In genomic region chr3:89861070-89861469, GRCm38 (mm10) we compare ENCODE assay signal across 8 mouse cellular contexts. TPM values are rescaled to one million over a fixed set of nuclear protein-coding genes. Genes with fewer than 3 reads are reported as not detected.
DNase-seq lines count a peak whose midpoint lies in the region; ATAC-seq and TF ChIP-seq lines count a peak whose summit lies in the region.

No protein-coding gene starts in this region.

- TF ChIP-seq CTCF in CH12.LX (conservative IDR thresholded peaks at IDR 0.05 in 1 of 2, IDR thresholded peaks at IDR 0.05 in 1 of 2; ENCODE audit: low read depth in 2 of 2, low read length in 2 of 2): no peak
- TF ChIP-seq CTCF in forebrain, postnatal 0 days (IDR thresholded peaks at IDR 0.05; ENCODE audit: low read depth): no peak

- H3K4me2 ChIP-seq in CH12.LX (ENCODE audit: insufficient read depth, low read depth, poor library complexity, severe bottlenecking): peak overlapping the region; percentile 30; the same call in 1 of the 2 replicates
- no peak overlapping the region for H3K4me2 ChIP-seq in forebrain, postnatal 0 days (ENCODE audit: low read depth)
- H3K4me2 ChIP-seq in hindbrain, embryonic 14.5 days (replicated peaks): no peak overlapping the region

- dilution Hi-C loops in CH12.LX (cut with MboI; ENCODE audit: extremely low pct_ligation_motif_present, extremely low pct_unique_long_range_greater_than_20kb, low sequenced_read_pairs): no loop called here

- no peaks in the 10 kb centered on the region for H3K27me3 ChIP-seq in CH12.LX (replicated peaks)
- no peaks in the 10 kb centered on the region for H3K27me3 ChIP-seq in forebrain, postnatal 0 days (ENCODE audit: insufficient read depth, low read length)
- no peaks in the 10 kb centered on the region for H3K27me3 ChIP-seq in hindbrain, embryonic 14.5 days (ENCODE audit: control insufficient read depth, insufficient read depth, low read length)

- H3K79me2 ChIP-seq in CH12.LX (replicated peaks; ENCODE audit: control insufficient read depth, extremely low read depth, insufficient read depth, poor library complexity, severe bottlenecking): no peaks in the 10 kb centered on the region

- DNase-seq in CH12.LX (ENCODE audit: extremely low read depth): no peak
- peak; percentile 86 to 92 for DNase-seq in adrenal gland, adult (ENCODE audit: inconsistent age in 2 of 2, low spot score in 1 of 2)
- peak; percentile 57 for DNase-seq in forebrain, postnatal 0 days
- peak; percentile 39 for DNase-seq in hindbrain, embryonic 14.5 days (ENCODE audit: low spot score)
- peak; percentile 81 for DNase-seq in left cerebral cortex, postnatal 4 days
- peak; percentile 68 for DNase-seq in urinary bladder, postnatal 25 days (ENCODE audit: low spot score)
- DNase-seq in yolk sac, embryonic 10.5 days (ENCODE audit: low spot score): no peak

- H3K9ac ChIP-seq in CH12.LX (ENCODE audit: insufficient read depth, low read depth): 0 out of 2 replicates have a peak overlapping the region, but pooled peaks have one; percentile 44
- peak overlapping the region; percentile 4; the same call in 1 of the 2 replicates for H3K9ac ChIP-seq in forebrain, postnatal 0 days
- H3K9ac ChIP-seq in hindbrain, embryonic 14.5 days: peak overlapping the region; percentile 25; the same call in 1 of the 2 replicates

- peaks cover 22 to 64% of the 10 kb centered on the region in 2 experiments for H3K4me1 ChIP-seq in CH12.LX (ENCODE audit: control insufficient read depth in 1 of 2, insufficient read depth in 2 of 2)
- peaks cover 8% of the 10 kb centered on the region; the same call in 1 of the 2 replicates for H3K4me1 ChIP-seq in forebrain, postnatal 0 days (ENCODE audit: insufficient read depth)
- H3K4me1 ChIP-seq in hindbrain, embryonic 14.5 days (replicated peaks; ENCODE audit: control insufficient read depth, insufficient read depth, low read length): peaks cover 12% of the 10 kb centered on the region

- peak overlapping the region; percentile 18 for H3K27ac ChIP-seq in CH12.LX (ENCODE audit: insufficient read depth, low read depth)
- no peak overlapping the region for H3K27ac ChIP-seq in forebrain, postnatal 0 days (ENCODE audit: low read depth, low read length)
- no peak overlapping the region for H3K27ac ChIP-seq in hindbrain, embryonic 14.5 days

- in situ Hi-C loops in CH12.LX (cut with MboI; ENCODE audit: low pct_ligation_motif_present, low pct_unique_long_range_greater_than_20kb, low sequenced_read_pairs): no loop called here

- intact Hi-C loops in left cerebral cortex, postnatal 4 days (cut with DNase I): no loop called here

- peak; percentile 54 for ATAC-seq in forebrain, postnatal 0 days
- peak; percentile 43; the same call in 1 of the 2 replicates for ATAC-seq in hindbrain, embryonic 14.5 days (ENCODE audit: low FRiP score)
- peak; percentile 68 for ATAC-seq in monocyte, adult 5-6 weeks (replicated peaks; ENCODE audit: insufficient number of reproducible peaks, low FRiP score, low TSS enrichment, poor library complexity, severe bottlenecking)

- no peak overlapping the region for H3K4me3 ChIP-seq in CH12.LX (replicated peaks in 1 of 3; ENCODE audit: low read depth in 2 of 3, low read length in 2 of 3, poor library complexity in 1 of 3)
- H3K4me3 ChIP-seq in forebrain, postnatal 0 days (ENCODE audit: low read depth, low read length): no peak overlapping the region
- no peak overlapping the region for H3K4me3 ChIP-seq in hindbrain, embryonic 14.5 days (replicated peaks; ENCODE audit: low read length)

- peak; percentile 68 for TF ChIP-seq EP300 in CH12.LX (IDR thresholded peaks at IDR 0.05; ENCODE audit: low read length)

- no peak for TF ChIP-seq RAD21 in CH12.LX (IDR thresholded peaks at IDR 0.05; ENCODE audit: low read depth, low read length)

- TF ChIP-seq POLR2A in CH12.LX (IDR thresholded peaks at IDR 0.05; ENCODE audit: low read depth, low read length): peak; percentile 52; the same call in 1 of the 2 replicates

- no peaks in the 10 kb centered on the region for H3K36me3 ChIP-seq in CH12.LX (replicated peaks in 1 of 2; ENCODE audit: control insufficient read depth in 1 of 2, insufficient read depth in 1 of 2, low read length in 1 of 2)
- H3K36me3 ChIP-seq in forebrain, postnatal 0 days (ENCODE audit: insufficient read depth): no peaks in the 10 kb centered on the region
- H3K36me3 ChIP-seq in hindbrain, embryonic 14.5 days (replicated peaks; ENCODE audit: control insufficient read depth, insufficient read depth): no peaks in the 10 kb centered on the region

- 5% methylated on average over 4 of the region's 4 CpGs for WGBS in forebrain, postnatal 0 days
- WGBS in hindbrain, embryonic 14.5 days: 18% methylated on average over 4 of the region's 4 CpGs

- H3K9me3 ChIP-seq in CH12.LX (replicated peaks; ENCODE audit: low read length): peaks cover 6% of the 10 kb centered on the region
- H3K9me3 ChIP-seq in forebrain, postnatal 0 days (ENCODE audit: low read length): no peaks in the 10 kb centered on the region
- H3K9me3 ChIP-seq in hindbrain, embryonic 14.5 days (ENCODE audit: control insufficient read depth, low read length): no peaks in the 10 kb centered on the region

TF ChIP-seq in CH12.LX, 34 proteins besides CTCF, POLR2A, EP300 and RAD21:
- no peak for TF ChIP-seq TBP (conservative IDR thresholded peaks at IDR 0.05; ENCODE audit: low read depth, low read length)
- no peak for TF ChIP-seq KAT2A (IDR thresholded peaks at IDR 0.05; ENCODE audit: insufficient replicate concordance, low read length)
- no peak; the same call in 1 of the 2 replicates for TF ChIP-seq MEF2A (IDR thresholded peaks at IDR 0.05; ENCODE audit: borderline replicate concordance, low read depth, low read length)
- no peak for TF ChIP-seq SMC3 (IDR thresholded peaks at IDR 0.05; ENCODE audit: low read depth, low read length)
- no peak for TF ChIP-seq MAZ (IDR thresholded peaks at IDR 0.05; ENCODE audit: low read depth, low read length)
- TF ChIP-seq PAX5 (IDR thresholded peaks at IDR 0.05; ENCODE audit: low read length): no peak
- no peak for TF ChIP-seq POLR2AphosphoS2 (IDR thresholded peaks at IDR 0.05; ENCODE audit: low read depth, low read length)
- TF ChIP-seq TCF12 (IDR thresholded peaks at IDR 0.05; ENCODE audit: low read depth, low read length): peak; percentile 65; the same call in 1 of the 2 replicates
- no peak; the same call in 1 of the 2 replicates for TF ChIP-seq JUN (IDR thresholded peaks at IDR 0.05; ENCODE audit: insufficient read depth, low read depth, low read length)
- TF ChIP-seq CHD2 (IDR thresholded peaks at IDR 0.05; ENCODE audit: low read length): peak; percentile 50; the same call in 1 of the 2 replicates
- no peak for TF ChIP-seq SIN3A (IDR thresholded peaks at IDR 0.05; ENCODE audit: low read length)
- TF ChIP-seq ETS1 (conservative IDR thresholded peaks at IDR 0.05; ENCODE audit: low read depth, low read length): 0 out of 2 replicates have a peak, but pooled peaks have one; percentile 23
- TF ChIP-seq UBTF (IDR thresholded peaks at IDR 0.05; ENCODE audit: low read depth, low read length): no peak
- TF ChIP-seq BHLHE40 (IDR thresholded peaks at IDR 0.05; ENCODE audit: low read depth, low read length): 0 out of 2 replicates have a peak, but pooled peaks have one; percentile 21
- TF ChIP-seq USF1 (IDR thresholded peaks at IDR 0.05; ENCODE audit: low read depth, low read length): no peak

RNA-seq across cellular contexts. Expression of gene She, which starts 29.9 kb away (rescaled TPM):
- total RNA-seq in CH12.LX (2012; rRNA removed): not detected in 2 replicates
- total RNA-seq in CH12.LX (2014; rRNA removed): not detected in 2 replicates
- polyA plus RNA-seq in CH12.LX (2012; ENCODE audit: insufficient read length, low read depth): not detected in 2 replicates
- total RNA-seq in forebrain, postnatal 0 days (2014; rRNA removed): 1.8 and 2.1 TPM in 2 replicates
- polyA plus RNA-seq in forebrain, postnatal 0 days (2015; fragmentation: Nextera tagmentation; extraction: Ambion mirVana): 0.65 and 0.86 TPM in 2 replicates
- 2.3 and 2.8 TPM in 2 replicates for polyA plus RNA-seq in hindbrain, embryonic 14.5 days (2014; fragmentation: Nextera tagmentation; extraction: Ambion mirVana)
- 1 to 10 TPM; 3.0 to 3.4 TPM for total RNA-seq in left cerebral cortex, postnatal 4 days (2021)
- not detected in 3 replicates for total RNA-seq in monocyte, adult 5-6 weeks (2017)

RNA-seq across cellular contexts. Expression of gene Il6ra, which starts 51.9 kb away (rescaled TPM):
- total RNA-seq in CH12.LX (2012; rRNA removed): 1.4 and 2.2 TPM in 2 replicates
- 1.4 and 1.6 TPM in 2 replicates for total RNA-seq in CH12.LX (2014; rRNA removed)
- polyA plus RNA-seq in CH12.LX (2012; ENCODE audit: insufficient read length, low read depth): 4.4 and 4.8 TPM in 2 replicates
- total RNA-seq in forebrain, postnatal 0 days (2014; rRNA removed): 1.1 and 1.7 TPM in 2 replicates
- 1.6 and 1.7 TPM in 2 replicates for polyA plus RNA-seq in forebrain, postnatal 0 days (2015; fragmentation: Nextera tagmentation; extraction: Ambion mirVana)
- polyA plus RNA-seq in hindbrain, embryonic 14.5 days (2014; fragmentation: Nextera tagmentation; extraction: Ambion mirVana): 0.83 and 1.0 TPM in 2 replicates
- total RNA-seq in left cerebral cortex, postnatal 4 days (2021): 1 to 10 TPM; 1.8 to 1.9 TPM
- 36.2 to 60.6 TPM (median 43.2 TPM) in 3 replicates for total RNA-seq in monocyte, adult 5-6 weeks (2017)

Comparison
In these comparisons a context has a peak if more than half of its experiments do, and no peak if none do; other contexts are left out.
1. DNase-seq: peak in adrenal gland, adult (2 of 2), forebrain, postnatal 0 days (single experiment), hindbrain, embryonic 14.5 days (single experiment), left cerebral cortex, postnatal 4 days (single experiment) and urinary bladder, postnatal 25 days (single experiment); none in CH12.LX (single experiment) and yolk sac, embryonic 10.5 days (single experiment).
2. RNA of gene Il6ra, which starts 51.9 kb away (total RNA-seq): 36.2 to 60.6 TPM in monocyte, adult 5-6 weeks; 1.8 to 1.9 TPM in left cerebral cortex, postnatal 4 days, 1.1 to 1.7 TPM in forebrain, postnatal 0 days and 1.4 to 2.2 TPM in CH12.LX; every median in the first group is over 10 times any median in the second.
3. Peak in every context shown above with its lines, with median percentiles within 50 percentile points of each other: H3K9ac ChIP-seq and ATAC-seq.